Mouse (Mus musculus) spleen, adult 2 months (tissue): ENCODE data around the gene Rps27l. TPM values are rescaled to one million over a fixed set of nuclear protein-coding genes. Genes with fewer than 3 reads are reported as not detected.

Experiments used
- DNase-seq, 2 experiments: peaks; one replicate each; pipeline versions ENCODE4 v3.0.0 to v3.0.0-alpha.2; 2012 to 2021; ENCODE audit warnings: low spot score in 2 of 2, low read depth in 1 of 2
- H3K27ac ChIP-seq: fragments of 200-500 bp; 2 replicates; pipeline ENCODE4 v1.5.1; 2012; ENCODE audit warnings: low read length, inconsistent platforms; ENCODE audit not compliant: insufficient read depth
- H3K27me3 ChIP-seq: fragments of 200-500 bp; 2 replicates; pipeline ENCODE4 v1.6.1; 2012; ENCODE audit warnings: mild to moderate bottlenecking, moderate library complexity, low read length, inconsistent platforms; ENCODE audit not compliant: control insufficient read depth, insufficient read depth
- H3K36me3 ChIP-seq: fragments of 200-500 bp; 2 replicates; pipeline ENCODE4 v1.6.1; 2012; ENCODE audit warnings: mild to moderate bottlenecking, low read length, inconsistent platforms; ENCODE audit not compliant: control insufficient read depth, insufficient read depth
- H3K4me1 ChIP-seq: fragments of 200-500 bp; 2 replicates; pipeline ENCODE4 v1.6.1; 2011; ENCODE audit warnings: inconsistent platforms; ENCODE audit not compliant: control insufficient read depth, insufficient read depth, insufficient read length
- H3K4me3 ChIP-seq: fragments of 200-500 bp; 2 replicates; pipeline ENCODE4 v1.5.1; 2011; ENCODE audit warnings: mild to moderate bottlenecking, inconsistent platforms; ENCODE audit not compliant: insufficient read depth, insufficient read length; ENCODE audit errors: extremely low read depth
- CTCF ChIP-seq: fragments of 200-500 bp; IDR thresholded peaks from 2 replicates; pipeline ENCODE4 v1.5.1; 2011; ENCODE audit warnings: mild to moderate bottlenecking, inconsistent platforms; ENCODE audit not compliant: insufficient read depth, insufficient read length, insufficient replicate concordance; ENCODE audit errors: extremely low read depth
- POLR2A ChIP-seq: fragments of 200-500 bp; IDR thresholded peaks from 2 replicates; pipeline ENCODE4 v1.6.1; 2011; ENCODE audit warnings: low read depth, low read length, inconsistent platforms
- WGBS: fragments of 180-500 bp; shearing (Covaris S2); methylation state at CpG from one replicate; pipeline ENCODE4 v1.1.7; 2018; 5-methylcytosine and 5-hydroxymethylcytosine counted together
- polyA plus RNA-seq: library from polyadenylated mRNA; depleted of rRNA; stranded (reverse); fragments of >200 nt; gene quantifications from 2 replicates; pipeline ENCODE4 v1.2.3, GENCODE M21; 2012

The Rps27l gene
- polyA plus RNA-seq, 1 experiment, result 11.4 TPM

- 13% methylated on average over 5 of the region's 5 CpGs for WGBS
- H3K36me3 ChIP-seq, result no peaks in the 10 kb centered on the region
- TF ChIP-seq POLR2A (no peak), CTCF (no peak)
- H3K27me3 ChIP-seq, result no peaks in the 10 kb centered on the region
- H3K27ac ChIP-seq, result no peak overlapping the region; the same call in 1 of the 2 replicates
- H3K4me3 ChIP-seq, result no peak overlapping the region
- peak in 1 of 2 experiments; percentile 20 for DNase-seq
- peaks cover 22% of the 10 kb centered on the region; the same call in 1 of the 2 replicates for H3K4me1 ChIP-seq
These were observed 30.5 kb upstream of the Rps27l start for GRCm38 (mm10) chr9:66915401-66915800.

DNA sequence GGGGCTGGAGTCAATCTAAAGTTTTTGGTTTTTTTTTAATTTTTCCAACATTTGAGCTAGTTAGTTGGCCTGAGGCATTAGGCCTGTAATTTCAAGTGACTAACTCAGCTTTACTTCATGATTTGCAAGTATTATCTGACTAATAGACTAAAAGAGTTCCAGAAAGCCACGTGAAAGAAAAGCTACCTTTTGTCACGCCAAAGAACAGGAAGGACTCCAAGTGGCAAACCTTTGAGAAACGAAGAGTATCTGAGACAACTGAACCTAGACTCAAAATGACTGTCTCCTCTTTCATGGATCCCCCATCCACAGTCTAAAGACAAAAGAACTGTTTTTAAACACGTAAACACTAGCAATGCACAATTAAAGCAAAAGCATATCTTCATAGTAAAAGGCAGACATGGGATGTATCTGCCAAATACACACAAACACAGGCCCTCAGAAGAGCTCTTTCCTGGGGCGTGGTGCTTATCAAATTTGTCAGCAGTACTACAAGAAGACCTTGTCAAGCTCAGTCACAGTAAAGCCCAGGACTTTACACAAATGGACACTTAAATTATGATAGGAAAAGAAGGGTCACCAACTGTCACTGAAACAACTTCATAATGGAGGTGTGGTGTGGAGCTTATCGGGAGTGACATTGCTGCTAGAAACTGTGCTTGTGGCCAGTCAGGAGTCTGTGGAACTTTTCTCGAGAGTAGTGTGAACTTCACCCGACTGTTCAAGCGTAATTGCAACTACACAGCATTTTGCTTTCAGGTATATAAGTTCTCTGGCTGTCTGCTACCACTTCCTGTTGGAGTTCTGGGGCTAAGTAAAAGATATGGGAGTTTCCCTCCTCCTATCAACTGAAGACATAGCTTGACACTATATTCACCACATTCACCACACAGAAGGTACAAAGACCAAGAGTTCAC is 29.8 kb upstream of the Rps27l start:
- 20% methylated on average over 9 of the region's 9 CpGs for WGBS
- peaks cover 20% of the 10 kb centered on the region; the same call in 1 of the 2 replicates for H3K4me1 ChIP-seq

DNA sequence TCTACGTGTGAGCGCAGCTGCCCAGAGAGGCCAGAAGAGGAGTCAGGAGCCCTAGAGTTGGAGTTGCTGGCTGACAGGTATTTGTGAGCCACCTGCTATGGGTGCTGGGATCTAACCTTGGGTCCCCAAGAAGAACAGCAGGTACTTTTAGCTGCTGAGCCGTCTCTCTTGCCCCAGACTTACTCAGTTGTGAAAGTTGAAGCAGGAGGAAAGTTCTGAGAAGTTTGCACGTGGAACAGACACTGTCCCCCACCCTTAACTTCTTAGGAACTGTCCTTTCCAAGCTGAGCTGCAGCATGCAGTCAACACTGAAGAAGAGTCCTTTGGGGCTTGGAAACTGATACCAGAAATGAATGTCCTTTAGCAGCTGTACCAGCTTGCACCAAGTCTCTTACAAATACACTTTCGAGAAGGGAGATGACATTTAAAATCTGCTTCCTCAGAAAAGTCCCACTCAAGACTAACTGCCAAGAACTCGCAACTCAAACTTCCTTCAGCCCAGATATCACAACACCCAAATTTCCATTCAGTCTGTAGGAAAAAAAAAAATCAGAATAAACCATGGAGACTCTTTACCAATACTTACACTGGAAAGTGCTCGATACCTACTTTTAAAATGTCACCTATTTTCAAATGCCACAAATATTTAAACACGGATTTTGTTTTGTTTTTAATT is 28.5 kb upstream of the Rps27l start:
- Histone ChIP-seq H3K27ac (peak overlapping the region; percentile 43), H3K4me3 (no peak overlapping the region), H3K4me1 (peaks cover 20% of the 10 kb centered on the region; the same call in 1 of the 2 replicates), H3K36me3 (no peaks in the 10 kb centered on the region), H3K27me3 (no peaks in the 10 kb centered on the region)
- DNase-seq, result no peak
- TF ChIP-seq CTCF (no peak), POLR2A (no peak)
- WGBS, result 52% methylated on average over 8 of the region's 8 CpGs

More for the DNA sequence above, 29.8 kb upstream of the Rps27l start:
- Histone ChIP-seq H3K27me3 (no peaks in the 10 kb centered on the region), H3K36me3 (no peaks in the 10 kb centered on the region), H3K27ac (peak overlapping the region; percentile 17), H3K4me3 (no peak overlapping the region)
- TF ChIP-seq CTCF, result no peak
- no peak for TF ChIP-seq POLR2A
- DNase-seq, result peak in 1 of 2 experiments; percentile 41

- WGBS, result 77% methylated on average over 1 of the region's 1 CpGs
- Histone ChIP-seq H3K36me3 (no peaks in the 10 kb centered on the region), H3K4me3 (no peak overlapping the region; the same call in 1 of the 2 replicates), H3K27me3 (no peaks in the 10 kb centered on the region), H3K27ac (no peak overlapping the region), H3K4me1 (peaks cover 20% of the 10 kb centered on the region; the same call in 1 of the 2 replicates)
- no peak for DNase-seq
- TF ChIP-seq CTCF (no peak), POLR2A (no peak)
These were observed 28.0 kb upstream of the Rps27l start for GRCm38 (mm10) chr9:66917892-66918255.

DNA sequence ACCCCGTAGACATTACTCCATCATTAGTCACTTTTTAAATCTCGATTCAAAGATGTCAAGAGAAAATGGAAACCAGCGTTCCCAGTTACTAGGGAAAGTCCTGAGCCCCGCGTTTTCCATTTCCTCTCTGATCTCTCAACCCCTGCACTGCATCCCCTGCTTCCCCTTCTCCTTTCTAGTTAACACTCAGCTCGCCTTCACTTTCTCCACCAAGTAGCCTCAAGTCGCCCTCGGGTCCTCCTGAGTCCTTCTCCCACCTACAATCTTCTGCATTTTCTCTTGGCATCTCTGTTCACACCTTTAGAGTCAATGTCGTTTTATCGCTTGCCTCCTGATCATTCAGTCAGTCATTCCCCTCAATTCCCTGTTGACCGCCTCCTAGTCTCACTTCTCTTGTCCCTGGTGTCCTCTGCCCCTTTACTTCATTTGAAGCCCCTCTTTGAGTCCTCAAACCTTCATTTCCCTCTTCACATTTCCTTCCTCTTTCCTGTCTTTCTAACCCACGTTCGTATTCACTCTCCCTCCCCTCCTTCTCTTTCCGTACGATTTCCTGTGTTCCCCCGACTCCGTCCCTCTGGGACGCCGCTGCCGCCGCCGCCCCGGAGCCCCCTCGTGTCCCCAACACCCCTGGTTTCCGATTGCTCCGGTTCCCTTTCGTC is 27.1 kb upstream of the Rps27l start:
- WGBS, result 3% methylated on average over 27 of the region's 27 CpGs
- peak overlapping the region; percentile 93 for H3K27ac ChIP-seq
- no peaks in the 10 kb centered on the region for H3K36me3 ChIP-seq
- peak in 1 of 2 experiments; percentile 19 for DNase-seq
- no peaks in the 10 kb centered on the region for H3K27me3 ChIP-seq
- H3K4me3 ChIP-seq, result peak overlapping the region; percentile 92
- H3K4me1 ChIP-seq, result peaks cover 20% of the 10 kb centered on the region; the same call in 1 of the 2 replicates
- TF ChIP-seq POLR2A (no peak), CTCF (no peak)

- TF ChIP-seq CTCF, result no peak
- TF ChIP-seq POLR2A, result peak; percentile 91
- Histone ChIP-seq H3K27me3 (no peaks in the 10 kb centered on the region), H3K4me3 (peak within 1 kb of the TSS; percentile 92), H3K4me1 (peaks cover 17% of the 10 kb centered on the region; the same call in 1 of the 2 replicates), H3K27ac (peak within 1 kb of the TSS; percentile 93), H3K36me3 (no peaks in the 10 kb centered on the region)
- peak; percentile 85 to 97 for DNase-seq
- 2% methylated on average over 42 of the region's 49 CpGs for WGBS
These were observed 26.4 kb upstream of the Rps27l start, which contains the start of gene Rab8b for GRCm38 (mm10) chr9:66919382-66919971. Gene Rab8b (minus strand): TSS chr9:66919687.
